Mouse (Mus musculus) MEL (cell line): Measurements from ENCODE around the gene Arhgap18. TPM values are rescaled to one million over a fixed set of nuclear protein-coding genes. Genes with fewer than 3 reads are reported as not detected.

Experiments
- DNase-seq: peaks from one replicate; pipeline ENCODE4 v3.0.0; 2011; ENCODE audit warnings: low read depth, low spot score
- H3K27ac ChIP-seq: 2 replicates; pipeline ENCODE4 v1.5.1; 2012; ENCODE audit warnings: low read depth, mild to moderate bottlenecking, control low read depth, low read length, moderate library complexity; ENCODE audit not compliant: control insufficient read depth
- H3K27me3 ChIP-seq, 2 experiments: fragments of 150-350 bp in 1 of 2; sonication (generic) in 1 of 2; 2 replicates each; pipeline ENCODE4 v1.6.1; 2012; ENCODE audit warnings: low read length in 2 of 2, mild to moderate bottlenecking in 2 of 2, improper control_type of control experiment in 1 of 2, moderate library complexity in 1 of 2; ENCODE audit not compliant: insufficient read depth in 2 of 2, control insufficient read depth in 1 of 2
- H3K36me3 ChIP-seq, 2 experiments: 2 replicates each; pipeline ENCODE4 v1.6.1; 2012 to 2014; ENCODE audit warnings: low read length in 2 of 2, improper control_type of control experiment in 1 of 2, inconsistent platforms in 1 of 2, mild to moderate bottlenecking in 1 of 2; ENCODE audit not compliant: insufficient read depth in 2 of 2, control insufficient read depth in 1 of 2
- H3K4me1 ChIP-seq, 2 experiments: fragments of 150-350 bp in 1 of 2; sonication (generic) in 1 of 2; 2 replicates each; pipeline ENCODE4 v1.6.1; 2012; ENCODE audit warnings: low read length in 2 of 2, improper control_type of control experiment in 1 of 2, mild to moderate bottlenecking in 1 of 2; ENCODE audit not compliant: insufficient read depth in 2 of 2, control insufficient read depth in 1 of 2
- H3K4me3 ChIP-seq, 2 experiments: fragments of 150-350 bp in 1 of 2; sonication (generic) in 1 of 2; 2 replicates each; pipeline ENCODE4 v1.5.1; 2012; ENCODE audit warnings: low read depth in 2 of 2, low read length in 2 of 2, mild to moderate bottlenecking in 2 of 2, moderate library complexity in 2 of 2, control low read depth in 1 of 2, improper control_type of control experiment in 1 of 2; ENCODE audit not compliant: control insufficient read depth in 1 of 2, insufficient read depth in 1 of 2
- H3K79me2 ChIP-seq: 2 replicates; pipeline ENCODE4 v1.6.1; 2012; ENCODE audit warnings: mild to moderate bottlenecking, low read length, moderate library complexity; ENCODE audit not compliant: control insufficient read depth, poor library complexity, insufficient read depth
- H3K9ac ChIP-seq: 2 replicates; pipeline ENCODE4 v1.6.1; 2012; ENCODE audit warnings: low read depth, mild to moderate bottlenecking, control low read depth, low read length, moderate library complexity; ENCODE audit not compliant: control insufficient read depth, poor library complexity, severe bottlenecking
- H3K9me3 ChIP-seq: fragments of 150-350 bp; sonication (generic); replicated peaks from 2 replicates; pipeline ENCODE4 v1.6.1; 2012; ENCODE audit warnings: mild to moderate bottlenecking, low read length, improper control_type of control experiment, moderate library complexity; ENCODE audit not compliant: insufficient read depth
- BHLHE40 ChIP-seq: IDR thresholded peaks from 2 replicates; pipeline ENCODE4 v1.6.1; 2012; ENCODE audit warnings: low read depth, mild to moderate bottlenecking, inconsistent platforms, low read length, improper control_type of control experiment, borderline replicate concordance
- CHD1 ChIP-seq: IDR thresholded peaks from 2 replicates; pipeline ENCODE4 v1.6.1; 2012; ENCODE audit warnings: low read depth, mild to moderate bottlenecking, inconsistent platforms, low read length, improper control_type of control experiment
- CTCF ChIP-seq, 3 experiments: IDR thresholded peaks in 2 of 3; conservative IDR thresholded peaks in 1 of 3; 2 replicates each; pipeline ENCODE4 v1.5.1; 2011 to 2012; ENCODE audit warnings: low read length in 3 of 3, low read depth in 2 of 3, mild to moderate bottlenecking in 2 of 3, improper control_type of control experiment in 1 of 3, inconsistent platforms in 1 of 3, mixed read lengths in 1 of 3, moderate library complexity in 1 of 3; ENCODE audit not compliant: control insufficient read depth in 1 of 3, insufficient read depth in 1 of 3, poor library complexity in 1 of 3, severe bottlenecking in 1 of 3
- E2F4 ChIP-seq: IDR thresholded peaks from 2 replicates; pipeline ENCODE4 v1.6.1; 2011; ENCODE audit warnings: low read depth, low read length, improper control_type of control experiment, borderline replicate concordance
- EP300 ChIP-seq, 2 experiments: IDR thresholded peaks; 2 replicates each; pipeline ENCODE4 v1.6.1; 2011; ENCODE audit warnings: improper control_type of control experiment in 2 of 2, low read length in 2 of 2, low read depth in 1 of 2, mild to moderate bottlenecking in 1 of 2
- ETS1 ChIP-seq: IDR thresholded peaks from 2 replicates; pipeline ENCODE4 v1.6.1; 2012; ENCODE audit warnings: low read depth, mild to moderate bottlenecking, inconsistent platforms, low read length, improper control_type of control experiment, moderate library complexity
- GABPA ChIP-seq: IDR thresholded peaks from 2 replicates; pipeline ENCODE4 v1.6.1; 2012; ENCODE audit warnings: low read depth, mild to moderate bottlenecking, inconsistent platforms, low read length, improper control_type of control experiment, moderate library complexity
- GATA1 ChIP-seq: IDR thresholded peaks from 2 replicates; pipeline ENCODE4 v1.6.1; 2011; ENCODE audit warnings: low read depth, low read length, improper control_type of control experiment
- HCFC1 ChIP-seq: IDR thresholded peaks from 2 replicates; pipeline ENCODE4 v1.6.1; 2012; ENCODE audit warnings: low read depth, mild to moderate bottlenecking, inconsistent platforms, low read length, improper control_type of control experiment, moderate library complexity
- JUND ChIP-seq: IDR thresholded peaks from 2 replicates; pipeline ENCODE4 v1.6.1; 2011; ENCODE audit warnings: low read depth, mild to moderate bottlenecking, improper control_type of control experiment, low read length
- KAT2A ChIP-seq: conservative IDR thresholded peaks from 2 replicates; pipeline ENCODE4 v1.6.1; 2012; ENCODE audit warnings: low read depth, low read length, improper control_type of control experiment, inconsistent platforms
- MAFK ChIP-seq: IDR thresholded peaks from 2 replicates; pipeline ENCODE4 v1.6.1; 2011; ENCODE audit warnings: low read depth, mild to moderate bottlenecking, low read length, improper control_type of control experiment, borderline replicate concordance
- MAX ChIP-seq: IDR thresholded peaks from 2 replicates; pipeline ENCODE4 v1.6.1; 2011; ENCODE audit warnings: low read length, improper control_type of control experiment
- MAZ ChIP-seq: IDR thresholded peaks from 2 replicates; pipeline ENCODE4 v1.6.1; 2012; ENCODE audit warnings: low read depth, mild to moderate bottlenecking, inconsistent platforms, low read length, improper control_type of control experiment
- MXI1 ChIP-seq: IDR thresholded peaks from 2 replicates; pipeline ENCODE4 v1.6.1; 2011; ENCODE audit warnings: mild to moderate bottlenecking, low read depth, low read length, improper control_type of control experiment
- MYC ChIP-seq: IDR thresholded peaks from 2 replicates; pipeline ENCODE4 v1.6.1; 2011; ENCODE audit warnings: low read depth, mild to moderate bottlenecking, low read length, improper control_type of control experiment, moderate library complexity
- NELFE ChIP-seq: IDR thresholded peaks from 2 replicates; pipeline ENCODE4 v1.6.1; 2011; ENCODE audit warnings: low read depth, low read length, improper control_type of control experiment
- POLR2AphosphoS2 ChIP-seq: IDR thresholded peaks from 2 replicates; pipeline ENCODE4 v1.6.1; 2011; ENCODE audit warnings: low read length, improper control_type of control experiment
- RAD21 ChIP-seq: IDR thresholded peaks from 2 replicates; pipeline ENCODE4 v1.6.1; 2011; ENCODE audit warnings: mild to moderate bottlenecking, low read depth, low read length, improper control_type of control experiment
- RCOR1 ChIP-seq: IDR thresholded peaks from 2 replicates; pipeline ENCODE4 v1.6.1; 2012; ENCODE audit warnings: low read depth, mild to moderate bottlenecking, inconsistent platforms, low read length, improper control_type of control experiment
- SMC3 ChIP-seq: IDR thresholded peaks from 2 replicates; pipeline ENCODE4 v1.6.1; 2011; ENCODE audit warnings: low read depth, low read length, improper control_type of control experiment
- TAL1 ChIP-seq: IDR thresholded peaks from 2 replicates; pipeline ENCODE4 v1.6.1; 2012; ENCODE audit warnings: mild to moderate bottlenecking, inconsistent platforms, low read length, moderate library complexity, mixed read lengths
- TCF12 ChIP-seq: IDR thresholded peaks from 2 replicates; pipeline ENCODE4 v1.6.1; 2014; ENCODE audit warnings: low read depth, mild to moderate bottlenecking, inconsistent platforms, low read length, improper control_type of control experiment, moderate library complexity
- ZNF384 ChIP-seq: IDR thresholded peaks from 2 replicates; pipeline ENCODE4 v1.6.1; 2012; ENCODE audit warnings: low read depth, mild to moderate bottlenecking, inconsistent platforms, low read length, improper control_type of control experiment
- polyA plus RNA-seq, 2 experiments: library from polyadenylated mRNA; stranded (reverse) in 1 of 2; unstranded in 1 of 2; fragments of >175 nt in 1 of 2; fragments of >200 nt in 1 of 2; gene quantifications; 2 replicates each; pipeline versions ENCODE4 v1.2.1 to v1.2.4; 2012; ENCODE audit warnings: low replicate concordance in 2 of 2, low read depth in 1 of 2; ENCODE audit not compliant: insufficient read length in 2 of 2, insufficient read depth in 1 of 2, missing spikeins in 1 of 2
- total RNA-seq: library from RNA; depleted of rRNA; stranded (reverse); fragments of 300-350 nt; gene quantifications from 2 replicates; pipeline ENCODE4 v1.2.3, GENCODE M21; 2012

The Arhgap18 gene
- total and polyA plus RNA-seq, 3 experiments: 3.4 to 4.4 TPM; not detected in 1

GRCm38 (mm10) chr10:26854556-26855100, 101.4 kb downstream of the Arhgap18 start:
- no peak for TF ChIP-seq JUND
- H3K9me3 ChIP-seq: no peaks in the 10 kb centered on the region
- no peak overlapping the region for H3K4me3 ChIP-seq
- H3K36me3 ChIP-seq: no peaks in the 10 kb centered on the region
- no peaks in the 10 kb centered on the region for H3K4me1 ChIP-seq
- no peaks in the 10 kb centered on the region for H3K27me3 ChIP-seq
- no peak overlapping the region for H3K27ac ChIP-seq
- no peak overlapping the region for H3K9ac ChIP-seq
- no peaks in the 10 kb centered on the region for H3K79me2 ChIP-seq
- no peak for DNase-seq

- no peaks in the 10 kb centered on the region for H3K79me2 ChIP-seq
- no peak for DNase-seq
- no peak overlapping the region for H3K4me3 ChIP-seq
- H3K4me1 ChIP-seq: peaks cover 0 to 3% of the 10 kb centered on the region in 2 experiments; a peak in 1 of 4 replicates
- H3K27me3 ChIP-seq: no peaks in the 10 kb centered on the region
- TF ChIP-seq EP300 (IDR thresholded peaks at IDR 0.05; ENCODE audit: low read depth in 1 of 2, low read length in 2 of 2): no peak
- no peak for TF ChIP-seq NELFE
- TF ChIP-seq MXI1: no peak
- TF ChIP-seq TCF12: no peak
- no peak for TF ChIP-seq POLR2AphosphoS2
- no peak for TF ChIP-seq MYC
- no peak for TF ChIP-seq GATA1
- no peak for TF ChIP-seq MAZ
- no peak for TF ChIP-seq BHLHE40
- TF ChIP-seq MAX: no peak
- TF ChIP-seq E2F4: no peak
- no peak for TF ChIP-seq MAFK
- no peak for TF ChIP-seq CTCF (IDR thresholded peaks at IDR 0.05 in 2 of 3, conservative IDR thresholded peaks at IDR 0.05 in 1 of 3; ENCODE audit: control insufficient read depth in 1 of 3, insufficient read depth in 1 of 3, low read depth in 2 of 3, low read length in 3 of 3, poor library complexity in 1 of 3, severe bottlenecking in 1 of 3)
- TF ChIP-seq, all 39 proteins: peak for 0
- H3K9ac ChIP-seq: no peak overlapping the region
- H3K27ac ChIP-seq: no peak overlapping the region
- peaks cover 0 to under 1% of the 10 kb centered on the region in 2 experiments; a peak in 2 of 4 replicates for H3K36me3 ChIP-seq
- no peaks in the 10 kb centered on the region for H3K9me3 ChIP-seq
Measured at GRCm38 (mm10) chr10:26855851-26856535, 102.8 kb downstream of the Arhgap18 start.

GRCm38 (mm10) chr10:26857583-26857982, 104.4 kb downstream of the Arhgap18 start:
- no peak overlapping the region for H3K27ac ChIP-seq
- H3K4me3 ChIP-seq: no peak overlapping the region
- TF ChIP-seq RCOR1 (no peak), SMC3 (no peak), TAL1 (no peak), NELFE (no peak), HCFC1 (no peak), CHD1 (no peak), ZNF384 (no peak), ETS1 (no peak), GABPA (no peak), KAT2A (no peak), MAFK (no peak), BHLHE40 (no peak), TCF12 (no peak), RAD21 (no peak)
- DNase-seq: no peak
- H3K27me3 ChIP-seq: no peaks in the 10 kb centered on the region
- H3K9ac ChIP-seq: no peak overlapping the region
- H3K9me3 ChIP-seq: no peaks in the 10 kb centered on the region
- peaks cover 0 to 8% of the 10 kb centered on the region in 2 experiments; a peak in 2 of 4 replicates for H3K36me3 ChIP-seq
- peaks cover 4 to 12% of the 10 kb centered on the region in 2 experiments for H3K4me1 ChIP-seq
- no peaks in the 10 kb centered on the region for H3K79me2 ChIP-seq
